Mouse (Mus musculus) adipocyte (in vitro differentiated cells): ENCODE results near the gene Nrde2.
"Not testable (repeated sequence)": the region's sequence is repeated elsewhere in the genome, so short reads cannot be mapped to it uniquely, and the experiment has no call there.

Experiments used
- DNase-seq: peaks from one replicate; pipeline ENCODE4 v3.0.0-alpha.2; 2016; ENCODE audit warnings: low spot score

The Nrde2 gene

GRCm38 (mm10) chr12:100159261-100159975 lies at the start of gene Nrde2:
TSS of gene Nrde2 (minus strand) at chr12:100159653.
- peak; percentile 91 for DNase-seq

GRCm38 (mm10) chr12:100206926-100207325 lies 47.5 kb upstream of the Nrde2 start:
- no peak for DNase-seq

- DNase-seq: no peak
Measured at GRCm38 (mm10) chr12:100206521-100206920, 47.1 kb upstream of the Nrde2 start.

GRCm38 (mm10) chr12:100205156-100205555 lies 45.7 kb upstream of the Nrde2 start:
- DNase-seq: no peak

- DNase-seq: no peak
Measured at GRCm38 (mm10) chr12:100203759-100204158, 44.3 kb upstream of the Nrde2 start.

- DNase-seq: peak; percentile 97
Measured at GRCm38 (mm10) chr12:100201838-100202237, 42.4 kb upstream of the Nrde2 start.

- no peak for DNase-seq
Measured at GRCm38 (mm10) chr12:100201363-100201711, 41.9 kb upstream of the Nrde2 start.

- DNase-seq: peak; percentile 35
Measured at GRCm38 (mm10) chr12:100200645-100201362, 41.4 kb upstream of the Nrde2 start.

GRCm38 (mm10) chr12:100199891-100200644 lies 40.6 kb upstream of the Nrde2 start:
- peak; percentile 50 for DNase-seq

- DNase-seq: peak; percentile 87
Measured at GRCm38 (mm10) chr12:100198967-100199660, 39.7 kb upstream of the Nrde2 start, which contains the start of gene Calm1. TSS of gene Calm1 (plus strand) at chr12:100199435.

- no peak for DNase-seq
Measured at GRCm38 (mm10) chr12:100196786-100197185, 37.3 kb upstream of the Nrde2 start.

GRCm38 (mm10) chr12:100194181-100194580 lies 34.7 kb upstream of the Nrde2 start:
- DNase-seq: no peak

- DNase-seq: no peak
Measured at GRCm38 (mm10) chr12:100190802-100191201, 31.3 kb upstream of the Nrde2 start.

GRCm38 (mm10) chr12:100187756-100188430 lies 28.4 kb upstream of the Nrde2 start:
- peak; percentile 36 for DNase-seq

GRCm38 (mm10) chr12:100187013-100187755 lies 27.7 kb upstream of the Nrde2 start:
- peak; percentile 97 for DNase-seq

- DNase-seq: peak; percentile 39
Measured at GRCm38 (mm10) chr12:100186376-100186775, 26.9 kb upstream of the Nrde2 start.

- peak; percentile 23 for DNase-seq
Measured at GRCm38 (mm10) chr12:100185897-100186296, 26.4 kb upstream of the Nrde2 start.

GRCm38 (mm10) chr12:100184976-100185375 lies 25.5 kb upstream of the Nrde2 start:
- DNase-seq: not testable (repeated sequence)

GRCm38 (mm10) chr12:100183970-100184369 lies 24.5 kb upstream of the Nrde2 start:
- no peak for DNase-seq

- no peak for DNase-seq
Measured at GRCm38 (mm10) chr12:100182676-100183075, 23.2 kb upstream of the Nrde2 start.

GRCm38 (mm10) chr12:100180802-100181201 lies 21.3 kb upstream of the Nrde2 start:
- DNase-seq: no peak
